Mouse (Mus musculus): ENCODE measurements at regions not wholly inside any gene's neighbourhood (a gene's known extent, or its start where the extent isn't known, plus 50 kb on each side); places are given as distances from the start of the nearest gene placed in this dataset.

DNA sequence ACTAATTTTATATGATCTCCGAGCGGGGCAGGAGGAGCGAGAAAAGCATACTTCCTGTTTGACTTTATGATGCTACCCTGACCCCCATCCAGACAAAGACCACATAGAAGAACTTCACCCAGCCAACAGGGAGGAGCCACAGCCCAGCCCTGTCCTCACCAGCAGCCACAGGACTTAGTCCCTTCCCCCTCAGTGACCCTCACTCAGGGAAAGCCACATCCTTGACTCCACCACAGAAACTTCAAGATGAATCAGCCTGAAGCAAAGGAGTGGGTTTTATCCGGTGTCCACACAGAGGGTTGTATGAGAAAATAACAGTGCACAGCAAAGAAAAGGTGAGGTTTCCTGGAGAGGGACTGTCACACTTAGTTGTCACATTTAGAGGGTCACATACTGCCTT is 141.4 kb upstream of the Jarid2 start:
- ATAC-seq (ENCODE audit: insufficient number of reproducible peaks, insufficient read depth, low FRiP score, low read depth) = no peak
- 47% methylated on average over 4 of the region's 4 CpGs for WGBS
- no peak overlapping the region for H3K4me3 ChIP-seq (ENCODE audit: low read depth, low read length)
- no peak overlapping the region for H3K4me2 ChIP-seq (replicated peaks; ENCODE audit: low read depth, low read length)
- no peaks in the 10 kb centered on the region for H3K27me3 ChIP-seq (ENCODE audit: control insufficient read depth, insufficient read depth, low read length)
- H3K36me3 ChIP-seq (ENCODE audit: control insufficient read depth, insufficient read depth, low read length) = no peaks in the 10 kb centered on the region
- 0 out of 2 replicates have a peak, but pooled peaks cover 2% of the 10 kb centered on the region for H3K4me1 ChIP-seq (ENCODE audit: control insufficient read depth, insufficient read depth, low read length)
- H3K27ac ChIP-seq (ENCODE audit: low read length) = no peak overlapping the region
- no peaks in the 10 kb centered on the region for H3K9me3 ChIP-seq (ENCODE audit: control insufficient read depth, low read depth, low read length)
- no peak overlapping the region for H3K9ac ChIP-seq (replicated peaks; ENCODE audit: low read depth, low read length)

DNA sequence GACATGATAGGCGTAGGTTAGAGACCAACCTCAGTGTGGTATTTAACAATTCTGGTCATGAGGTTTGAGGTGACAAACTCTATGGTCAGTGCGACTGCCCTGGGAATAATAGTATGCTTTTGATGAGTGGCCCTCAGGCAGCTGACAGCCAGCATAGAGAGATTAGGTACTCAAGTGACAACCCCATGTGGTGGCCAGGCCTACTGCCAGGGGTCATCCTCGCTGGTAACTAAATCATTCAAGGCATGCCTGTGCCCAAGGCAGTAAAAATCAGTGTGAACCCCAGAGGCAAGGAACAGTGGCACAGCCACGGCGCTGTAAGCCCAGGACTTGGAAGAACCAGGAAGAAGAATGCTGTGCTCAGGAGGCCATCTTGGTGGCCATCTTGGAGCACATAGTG is 134.6 kb upstream of the Jarid2 start:
- no peak overlapping the region for H3K4me3 ChIP-seq (ENCODE audit: low read depth, low read length)
- no peaks in the 10 kb centered on the region for H3K4me1 ChIP-seq (ENCODE audit: control insufficient read depth, insufficient read depth, low read length)
- no peak for ATAC-seq (ENCODE audit: insufficient number of reproducible peaks, insufficient read depth, low FRiP score, low read depth)
- H3K27me3 ChIP-seq (ENCODE audit: control insufficient read depth, insufficient read depth, low read length) = no peaks in the 10 kb centered on the region
- no peaks in the 10 kb centered on the region for H3K9me3 ChIP-seq (ENCODE audit: control insufficient read depth, low read depth, low read length)
- WGBS = 94% methylated on average over 5 of the region's 5 CpGs
- H3K4me2 ChIP-seq (replicated peaks; ENCODE audit: low read depth, low read length) = no peak overlapping the region
- H3K27ac ChIP-seq (ENCODE audit: low read length) = no peak overlapping the region
- H3K36me3 ChIP-seq (ENCODE audit: control insufficient read depth, insufficient read depth, low read length) = no peaks in the 10 kb centered on the region
- H3K9ac ChIP-seq (replicated peaks; ENCODE audit: low read depth, low read length) = no peak overlapping the region

DNA sequence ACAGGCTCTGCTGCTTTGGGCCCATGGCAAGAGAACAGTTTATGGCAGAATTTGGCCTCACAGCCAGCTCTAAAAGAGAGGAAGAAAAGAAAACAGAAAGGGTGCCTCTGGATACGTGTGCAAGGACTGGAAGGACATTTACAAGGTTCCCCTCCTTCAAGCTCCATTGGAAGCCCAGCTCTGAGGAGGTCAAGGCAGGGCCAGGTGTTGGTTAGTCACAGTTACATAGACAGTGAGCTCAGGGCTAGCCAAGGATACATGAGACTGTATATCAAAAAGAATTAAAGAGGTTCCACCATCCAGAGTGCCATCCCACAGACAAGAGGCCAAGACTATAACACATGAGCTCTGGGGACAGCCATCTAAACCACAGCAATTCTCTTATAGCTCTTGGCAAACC is 131.6 kb upstream of the Jarid2 start:
- H3K36me3 ChIP-seq (ENCODE audit: control insufficient read depth, insufficient read depth, low read length) = no peaks in the 10 kb centered on the region
- no peak overlapping the region for H3K4me3 ChIP-seq (ENCODE audit: low read depth, low read length)
- no peak overlapping the region for H3K4me2 ChIP-seq (replicated peaks; ENCODE audit: low read depth, low read length)
- H3K9me3 ChIP-seq (ENCODE audit: control insufficient read depth, low read depth, low read length) = no peaks in the 10 kb centered on the region
- H3K27me3 ChIP-seq (ENCODE audit: control insufficient read depth, insufficient read depth, low read length) = no peaks in the 10 kb centered on the region
- no peak overlapping the region for H3K27ac ChIP-seq (ENCODE audit: low read length)
- no peak for ATAC-seq (ENCODE audit: insufficient number of reproducible peaks, insufficient read depth, low FRiP score, low read depth)
- no peak overlapping the region for H3K9ac ChIP-seq (replicated peaks; ENCODE audit: low read depth, low read length)
- WGBS = 74% methylated on average over 1 of the region's 1 CpGs
- H3K4me1 ChIP-seq (ENCODE audit: control insufficient read depth, insufficient read depth, low read length) = no peaks in the 10 kb centered on the region

DNA sequence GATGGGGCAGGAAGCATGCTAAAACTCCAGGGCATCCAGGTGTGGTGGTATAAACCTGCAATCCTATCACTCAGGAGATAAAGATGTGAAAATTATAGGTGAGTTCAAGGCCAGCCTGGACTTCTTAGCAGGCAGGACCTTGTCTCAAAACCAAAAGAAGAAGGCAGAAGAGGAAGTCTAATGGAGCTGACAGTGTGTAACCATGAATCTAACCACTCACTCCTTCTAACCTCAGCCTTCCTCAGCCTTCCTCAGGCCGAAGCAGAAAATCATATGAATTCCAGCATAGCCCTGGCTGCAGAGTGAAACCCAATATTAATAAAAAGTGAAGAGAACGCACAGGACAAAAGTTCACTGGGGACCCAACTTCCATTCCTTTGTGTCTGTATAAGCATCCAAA is 128.2 kb upstream of the Jarid2 start:
- ATAC-seq (ENCODE audit: insufficient number of reproducible peaks, insufficient read depth, low FRiP score, low read depth) = no peak
- Histone ChIP-seq H3K4me1 (ENCODE audit: control insufficient read depth, insufficient read depth, low read length) (no peaks in the 10 kb centered on the region), H3K27ac (ENCODE audit: low read length) (no peak overlapping the region), H3K36me3 (ENCODE audit: control insufficient read depth, insufficient read depth, low read length) (no peaks in the 10 kb centered on the region), H3K4me2 (replicated peaks; ENCODE audit: low read depth, low read length) (no peak overlapping the region), H3K4me3 (ENCODE audit: low read depth, low read length) (no peak overlapping the region), H3K9ac (replicated peaks; ENCODE audit: low read depth, low read length) (no peak overlapping the region), H3K9me3 (ENCODE audit: control insufficient read depth, low read depth, low read length) (no peaks in the 10 kb centered on the region), H3K27me3 (ENCODE audit: control insufficient read depth, insufficient read depth, low read length) (no peaks in the 10 kb centered on the region)
- 85% methylated on average over 2 of the region's 2 CpGs for WGBS

DNA sequence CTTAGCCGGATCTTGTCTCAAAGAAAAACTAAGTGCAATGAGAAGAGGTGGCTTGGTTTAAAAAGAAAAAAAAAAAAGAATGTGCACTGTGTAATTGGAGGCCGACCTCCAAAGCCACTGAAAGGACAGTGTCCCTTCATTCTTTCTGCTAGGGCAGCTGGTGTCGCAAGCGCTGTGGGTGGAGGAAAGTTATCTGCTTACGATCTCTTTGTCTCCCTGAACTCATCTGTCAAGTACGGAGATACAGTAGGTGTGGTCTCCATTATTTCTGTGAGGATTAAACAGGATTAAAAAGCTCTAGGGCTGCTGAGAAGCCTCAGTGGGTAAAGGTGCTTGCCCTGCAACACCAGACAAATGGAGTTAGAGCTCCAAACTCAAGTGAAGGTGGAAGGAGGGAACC is 126.6 kb upstream of the Jarid2 start:
- no peak overlapping the region for H3K4me2 ChIP-seq (replicated peaks; ENCODE audit: low read depth, low read length)
- WGBS = 28% methylated on average over 6 of the region's 6 CpGs
- no peak overlapping the region for H3K27ac ChIP-seq (ENCODE audit: low read length)
- H3K4me3 ChIP-seq (ENCODE audit: low read depth, low read length) = no peak overlapping the region
- no peaks in the 10 kb centered on the region for H3K27me3 ChIP-seq (ENCODE audit: control insufficient read depth, insufficient read depth, low read length)
- no peaks in the 10 kb centered on the region for H3K9me3 ChIP-seq (ENCODE audit: control insufficient read depth, low read depth, low read length)
- no peaks in the 10 kb centered on the region for H3K4me1 ChIP-seq (ENCODE audit: control insufficient read depth, insufficient read depth, low read length)
- H3K36me3 ChIP-seq (ENCODE audit: control insufficient read depth, insufficient read depth, low read length) = no peaks in the 10 kb centered on the region
- H3K9ac ChIP-seq (replicated peaks; ENCODE audit: low read depth, low read length) = no peak overlapping the region
- ATAC-seq (ENCODE audit: insufficient number of reproducible peaks, insufficient read depth, low FRiP score, low read depth) = no peak

DNA sequence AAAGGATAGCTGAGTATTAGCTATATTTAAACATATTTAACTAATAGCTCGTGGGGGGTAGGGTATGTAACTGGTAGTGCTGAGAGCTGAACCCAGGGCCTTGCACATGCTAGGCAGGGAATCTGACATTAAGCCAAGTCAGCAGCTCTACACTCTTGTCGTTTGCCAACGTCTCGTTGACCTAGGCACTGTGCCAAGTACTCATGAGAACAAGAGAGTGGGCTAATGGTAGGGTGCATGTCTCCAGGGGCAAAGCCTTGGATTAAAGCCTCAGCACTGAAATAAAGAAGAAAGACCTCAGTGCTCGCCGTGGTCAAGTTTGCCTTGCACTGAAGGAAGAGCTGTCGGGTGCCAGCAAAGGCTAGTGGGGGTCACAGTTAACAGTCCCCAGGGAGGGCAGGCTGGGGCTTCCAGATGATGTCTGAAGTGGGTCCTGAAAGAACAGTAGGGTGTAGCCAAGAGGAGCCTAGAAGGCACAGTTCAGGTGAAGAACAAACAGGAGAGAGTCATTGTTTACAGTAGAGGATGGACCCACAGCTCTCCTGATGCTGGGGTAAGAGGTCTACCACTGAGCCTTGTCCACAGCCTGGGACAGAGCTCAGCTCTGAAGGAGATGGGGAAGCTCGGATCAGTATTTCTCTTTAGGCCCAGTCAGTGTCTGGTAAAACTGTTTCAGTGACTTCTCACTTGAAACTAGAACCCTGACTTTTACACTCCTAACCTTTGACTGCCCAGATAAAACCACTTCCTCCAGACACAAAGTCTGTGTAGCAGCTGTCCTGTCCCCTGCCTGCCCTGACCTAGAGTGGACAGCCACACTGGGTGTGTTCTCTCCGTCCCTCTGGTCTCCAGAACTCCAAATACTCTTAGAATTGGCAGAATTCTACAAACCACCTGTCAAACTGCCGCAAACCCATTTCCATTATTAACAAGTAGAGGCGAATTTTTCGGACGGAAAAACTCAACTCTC is 121.7 kb upstream of the Jarid2 start:
- no peak overlapping the region for H3K27ac ChIP-seq (ENCODE audit: low read length)
- no peak for ATAC-seq (ENCODE audit: insufficient number of reproducible peaks, insufficient read depth, low FRiP score, low read depth)
- H3K4me3 ChIP-seq (ENCODE audit: low read depth, low read length) = no peak overlapping the region
- H3K27me3 ChIP-seq (ENCODE audit: control insufficient read depth, insufficient read depth, low read length) = no peaks in the 10 kb centered on the region
- H3K9me3 ChIP-seq (ENCODE audit: control insufficient read depth, low read depth, low read length) = no peaks in the 10 kb centered on the region
- no peaks in the 10 kb centered on the region for H3K36me3 ChIP-seq (ENCODE audit: control insufficient read depth, insufficient read depth, low read length)
- WGBS = 77% methylated on average over 13 of the region's 13 CpGs
- H3K4me1 ChIP-seq (ENCODE audit: control insufficient read depth, insufficient read depth, low read length) = no peaks in the 10 kb centered on the region
- H3K9ac ChIP-seq (replicated peaks; ENCODE audit: low read depth, low read length) = no peak overlapping the region
- H3K4me2 ChIP-seq (replicated peaks; ENCODE audit: low read depth, low read length) = no peak overlapping the region

DNA sequence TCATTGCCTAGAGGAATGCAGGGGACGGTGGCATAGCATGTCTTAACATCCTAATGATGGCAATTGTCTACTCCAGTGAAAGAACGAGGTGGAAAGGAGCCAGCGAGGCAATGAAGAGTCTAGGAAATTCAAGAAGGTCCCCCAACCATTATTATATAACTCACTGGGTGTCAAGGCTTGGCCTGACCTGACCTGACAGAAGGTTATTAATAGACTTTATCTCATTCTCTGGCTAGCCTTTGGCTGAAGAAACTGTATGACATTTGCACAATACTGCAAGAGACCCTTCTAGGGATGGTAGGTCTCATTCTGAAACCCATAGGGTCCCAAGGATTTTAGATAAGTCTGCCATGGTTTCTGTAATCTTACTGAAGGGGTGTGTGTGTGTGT is 121.0 kb upstream of the Jarid2 start:
- no peak for ATAC-seq (ENCODE audit: insufficient number of reproducible peaks, insufficient read depth, low FRiP score, low read depth)
- WGBS = 88% methylated on average over 3 of the region's 3 CpGs
- Histone ChIP-seq H3K4me3 (ENCODE audit: low read depth, low read length) (no peak overlapping the region), H3K27ac (ENCODE audit: low read length) (no peak overlapping the region), H3K4me2 (replicated peaks; ENCODE audit: low read depth, low read length) (no peak overlapping the region), H3K36me3 (ENCODE audit: control insufficient read depth, insufficient read depth, low read length) (no peaks in the 10 kb centered on the region), H3K27me3 (ENCODE audit: control insufficient read depth, insufficient read depth, low read length) (no peaks in the 10 kb centered on the region), H3K4me1 (ENCODE audit: control insufficient read depth, insufficient read depth, low read length) (no peaks in the 10 kb centered on the region), H3K9me3 (ENCODE audit: control insufficient read depth, low read depth, low read length) (no peaks in the 10 kb centered on the region), H3K9ac (replicated peaks; ENCODE audit: low read depth, low read length) (no peak overlapping the region)

DNA sequence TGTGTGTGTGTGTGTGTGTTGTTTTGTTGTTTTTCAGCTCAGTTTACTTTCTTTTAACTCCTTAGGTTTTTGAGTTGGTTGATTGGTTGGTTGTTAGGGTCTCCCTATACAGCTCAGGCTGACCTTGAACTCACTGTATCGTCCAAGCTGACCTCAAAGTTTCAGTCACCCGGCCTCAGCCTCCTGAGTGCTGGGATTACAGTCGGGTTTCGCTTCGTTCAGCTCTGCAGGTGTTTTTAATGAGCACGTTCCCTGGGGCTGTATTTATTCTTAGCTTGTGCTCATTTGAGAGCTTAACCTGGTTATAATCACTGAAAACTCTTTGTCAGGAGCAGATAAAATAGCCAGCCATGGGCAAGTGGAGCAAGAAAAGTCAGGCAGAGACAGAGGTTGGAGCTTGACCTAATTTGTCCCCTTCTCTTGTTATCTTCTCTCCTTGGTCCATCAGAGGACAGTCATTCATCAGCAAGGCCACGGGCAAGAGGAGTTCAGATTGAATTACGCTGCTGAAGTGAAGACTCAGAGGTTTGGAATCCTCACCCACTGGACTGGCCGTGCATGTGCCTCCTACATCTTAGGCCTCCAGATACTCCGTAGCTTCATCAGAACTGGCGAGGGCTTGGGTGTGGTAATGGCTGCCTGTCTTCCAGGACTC is 120.5 kb upstream of the Jarid2 start:
- H3K36me3 ChIP-seq (ENCODE audit: control insufficient read depth, insufficient read depth, low read length) = no peaks in the 10 kb centered on the region
- no peaks in the 10 kb centered on the region for H3K27me3 ChIP-seq (ENCODE audit: control insufficient read depth, insufficient read depth, low read length)
- no peak overlapping the region for H3K4me2 ChIP-seq (replicated peaks; ENCODE audit: low read depth, low read length)
- no peak for ATAC-seq (ENCODE audit: insufficient number of reproducible peaks, insufficient read depth, low FRiP score, low read depth)
- H3K9me3 ChIP-seq (ENCODE audit: control insufficient read depth, low read depth, low read length) = no peaks in the 10 kb centered on the region
- no peak overlapping the region for H3K27ac ChIP-seq (ENCODE audit: low read length)
- H3K9ac ChIP-seq (replicated peaks; ENCODE audit: low read depth, low read length) = no peak overlapping the region
- H3K4me1 ChIP-seq (ENCODE audit: control insufficient read depth, insufficient read depth, low read length) = no peaks in the 10 kb centered on the region
- WGBS = 63% methylated on average over 11 of the region's 11 CpGs
- no peak overlapping the region for H3K4me3 ChIP-seq (ENCODE audit: low read depth, low read length)

Data from stomach, embryonic 14.5 days (tissue).